Mouse (Mus musculus) lung, postnatal 0 days (tissue): Measurements from ENCODE around the gene Rad51b.

Experiments
- CTCF ChIP-seq: IDR thresholded peaks from 2 replicates; pipeline ENCODE4 v1.5.1; 2016; ENCODE audit warnings: antibody characterized with exemption, mild to moderate bottlenecking
- EP300 ChIP-seq: IDR thresholded peaks from 2 replicates; pipeline ENCODE4 v1.6.1; 2016; ENCODE audit warnings: antibody characterized with exemption, mild to moderate bottlenecking, control low read depth

DNA sequence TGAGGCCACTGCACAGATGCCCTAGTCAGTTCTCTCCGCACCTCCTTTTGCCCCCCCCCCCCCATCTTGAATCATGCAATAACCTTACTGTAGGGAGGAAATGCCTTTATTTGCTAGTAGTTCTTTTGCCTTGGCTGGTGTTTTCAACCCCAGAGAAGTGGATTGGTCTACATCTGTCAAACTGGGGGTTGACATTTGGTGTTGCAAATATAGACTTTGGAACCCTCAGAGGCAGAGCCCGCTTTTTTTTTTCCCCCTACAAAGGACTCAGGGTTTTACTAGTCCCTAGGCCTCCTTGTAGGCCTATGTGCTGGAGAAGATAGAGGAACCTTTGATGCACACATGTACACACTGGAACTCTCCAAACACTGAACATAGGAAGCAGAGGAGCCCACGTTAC is 501.4 kb downstream of the Rad51b start:
- TF ChIP-seq EP300 (no peak), CTCF (no peak)
